Mouse (Mus musculus) liver, embryonic 15.5 days (tissue): ENCODE data around the gene Grwd1. TPM values are rescaled to one million over a fixed set of nuclear protein-coding genes. Genes with fewer than 3 reads are reported as not detected.

Experiments
- ATAC-seq: fragments of 200-750 bp; cut with Nextera tagmentation; 2 replicates; pipeline ENCODE4 v1.8.0; 2017; ENCODE audit warnings: moderate number of reproducible peaks, mild to moderate bottlenecking, moderate library complexity; ENCODE audit not compliant: insufficient read depth
- H3K27ac ChIP-seq: fragments of 300-500 bp; sonication (generic); replicated peaks from 2 replicates; pipeline ENCODE4 v1.5.1; 2015; ENCODE audit warnings: mild to moderate bottlenecking, inconsistent platforms
- H3K27me3 ChIP-seq: fragments of 300-500 bp; sonication (generic); 2 replicates; pipeline ENCODE4 v1.6.1; 2015; ENCODE audit warnings: mild to moderate bottlenecking, inconsistent platforms
- H3K36me3 ChIP-seq: fragments of 300-500 bp; sonication (generic); replicated peaks from 2 replicates; pipeline ENCODE4 v1.6.1; 2015; ENCODE audit warnings: moderate library complexity, mild to moderate bottlenecking, inconsistent platforms
- H3K4me1 ChIP-seq: fragments of 300-500 bp; sonication (generic); replicated peaks from 2 replicates; pipeline ENCODE4 v1.6.1; 2015; ENCODE audit warnings: inconsistent platforms
- H3K4me2 ChIP-seq: fragments of 300-500 bp; sonication (generic); 2 replicates; pipeline ENCODE4 v1.6.1; 2015; ENCODE audit warnings: moderate library complexity, mild to moderate bottlenecking, inconsistent platforms
- H3K4me3 ChIP-seq: fragments of 300-500 bp; sonication (generic); replicated peaks from 2 replicates; pipeline ENCODE4 v1.5.1; 2015; ENCODE audit warnings: mild to moderate bottlenecking, inconsistent platforms
- H3K9ac ChIP-seq: fragments of 300-500 bp; sonication (generic); 2 replicates; pipeline ENCODE4 v1.6.1; 2015; ENCODE audit warnings: moderate library complexity, mild to moderate bottlenecking, inconsistent platforms
- H3K9me3 ChIP-seq: fragments of 300-500 bp; sonication (generic); replicated peaks from 2 replicates; pipeline ENCODE4 v1.6.1; 2016; ENCODE audit warnings: inconsistent platforms
- WGBS: fragments of 180-500 bp; shearing (Covaris S2); methylation state at CpG from one replicate; pipeline ENCODE4 v1.1.7; 2015; ENCODE audit warnings: mixed read lengths; ENCODE audit not compliant: insufficient replicate concordance; 5-methylcytosine and 5-hydroxymethylcytosine counted together
- polyA plus RNA-seq: library from polyadenylated mRNA; unstranded; fragments of >200 nt; fragmentation: Nextera tagmentation; extraction: Ambion mirVana; gene quantifications from 2 replicates; pipeline ENCODE4 v1.2.1, GENCODE M21; 2015

The Grwd1 gene
- polyA plus RNA-seq, 1 experiment from 2014 or later: 24.7 TPM

- H3K27ac ChIP-seq: peak within 1 kb of the TSS; percentile 97
- peaks cover 41% of the 10 kb centered on the region for H3K36me3 ChIP-seq
- peak; percentile 99 for ATAC-seq
- under 1% methylated on average over 90 of the region's 92 CpGs for WGBS
- H3K9me3 ChIP-seq: no peaks in the 10 kb centered on the region
- H3K4me1 ChIP-seq: peaks cover 31% of the 10 kb centered on the region
- H3K9ac ChIP-seq: peak within 1 kb of the TSS; percentile 96
- peak within 1 kb of the TSS; percentile 96 for H3K4me3 ChIP-seq
- H3K4me2 ChIP-seq: peak within 1 kb of the TSS; percentile 92
- H3K27me3 ChIP-seq: peaks cover 10% of the 10 kb centered on the region; the same call in 1 of the 2 replicates
Observed at GRCm38 (mm10) chr7:45813787-45814779, 16.7 kb downstream of the Grwd1 start, which contains the start of gene Cyth2. Cyth2 (minus strand) TSS chr7:45814581.

- Histone ChIP-seq H3K27ac (no peak overlapping the region), H3K4me1 (peaks cover 31% of the 10 kb centered on the region), H3K9me3 (no peaks in the 10 kb centered on the region), H3K36me3 (peaks cover 52% of the 10 kb centered on the region), H3K27me3 (no peaks in the 10 kb centered on the region), H3K9ac (peak overlapping the region; percentile 96; the same call in 1 of the 2 replicates), H3K4me2 (peak overlapping the region; percentile 92), H3K4me3 (peak overlapping the region; percentile 96)
- no peak for ATAC-seq
- WGBS: 91% methylated on average over 8 of the region's 8 CpGs
Observed at GRCm38 (mm10) chr7:45812921-45813320, 17.8 kb downstream of the Grwd1 start.

GRCm38 (mm10) chr7:45809276-45810075, 21.3 kb downstream of the Grwd1 start:
- Histone ChIP-seq H3K4me2 (no peak overlapping the region), H3K4me1 (peaks cover 21% of the 10 kb centered on the region), H3K9me3 (no peaks in the 10 kb centered on the region), H3K4me3 (no peak overlapping the region), H3K27ac (no peak overlapping the region), H3K9ac (no peak overlapping the region), H3K27me3 (no peaks in the 10 kb centered on the region), H3K36me3 (peaks cover 65% of the 10 kb centered on the region)
- WGBS: 83% methylated on average over 14 of the region's 14 CpGs
- no peak for ATAC-seq

GRCm38 (mm10) chr7:45808471-45808870, 22.3 kb downstream of the Grwd1 start:
- Histone ChIP-seq H3K4me1 (peaks cover 18% of the 10 kb centered on the region), H3K4me2 (no peak overlapping the region), H3K4me3 (no peak overlapping the region), H3K9ac (no peak overlapping the region), H3K27ac (no peak overlapping the region), H3K9me3 (no peaks in the 10 kb centered on the region), H3K27me3 (no peaks in the 10 kb centered on the region), H3K36me3 (peaks cover 65% of the 10 kb centered on the region)
- 69% methylated on average over 10 of the region's 11 CpGs for WGBS
- ATAC-seq: no peak

- Histone ChIP-seq H3K9ac (no peak overlapping the region), H3K4me1 (peaks cover 4% of the 10 kb centered on the region), H3K36me3 (peaks cover 43% of the 10 kb centered on the region), H3K4me3 (no peak overlapping the region), H3K4me2 (no peak overlapping the region), H3K27ac (no peak overlapping the region), H3K27me3 (peaks cover under 1% of the 10 kb centered on the region; the same call in 1 of the 2 replicates), H3K9me3 (no peaks in the 10 kb centered on the region)
- no peak for ATAC-seq
- 57% methylated on average over 5 of the region's 5 CpGs for WGBS
Observed at GRCm38 (mm10) chr7:45805941-45806340, 24.8 kb downstream of the Grwd1 start.

GRCm38 (mm10) chr7:45802551-45802950, 28.2 kb downstream of the Grwd1 start:
- Histone ChIP-seq H3K9ac (no peak overlapping the region), H3K4me2 (no peak overlapping the region), H3K36me3 (peaks cover 9% of the 10 kb centered on the region), H3K4me1 (peaks cover 32% of the 10 kb centered on the region), H3K27me3 (peaks cover 34% of the 10 kb centered on the region), H3K4me3 (no peak overlapping the region), H3K27ac (no peak overlapping the region), H3K9me3 (no peaks in the 10 kb centered on the region)
- no peak for ATAC-seq
- WGBS: 74% methylated on average over 6 of the region's 6 CpGs

- H3K4me3 ChIP-seq: peak overlapping the region; percentile 36
- peak overlapping the region; percentile 69 for H3K4me2 ChIP-seq
- H3K9me3 ChIP-seq: no peaks in the 10 kb centered on the region
- under 1% methylated on average over 12 of the region's 12 CpGs for WGBS
- peaks cover 44% of the 10 kb centered on the region for H3K4me1 ChIP-seq
- H3K27me3 ChIP-seq: peaks cover 46% of the 10 kb centered on the region
- H3K27ac ChIP-seq: no peak overlapping the region
- no peaks in the 10 kb centered on the region for H3K36me3 ChIP-seq
- H3K9ac ChIP-seq: peak overlapping the region; percentile 22; the same call in 1 of the 2 replicates
- 0 out of 2 replicates have a peak, but pooled peaks have one; percentile 14 for ATAC-seq
Observed at GRCm38 (mm10) chr7:45801348-45801747, 29.4 kb downstream of the Grwd1 start.

GRCm38 (mm10) chr7:45800546-45801204, 30.1 kb downstream of the Grwd1 start:
- WGBS: 4% methylated on average over 25 of the region's 25 CpGs
- H3K27ac ChIP-seq: no peak overlapping the region
- peak overlapping the region; percentile 36 for H3K4me3 ChIP-seq
- H3K9ac ChIP-seq: peak overlapping the region; percentile 22; the same call in 1 of the 2 replicates
- H3K4me2 ChIP-seq: peak overlapping the region; percentile 69
- H3K9me3 ChIP-seq: no peaks in the 10 kb centered on the region
- peaks cover 53% of the 10 kb centered on the region for H3K27me3 ChIP-seq
- no peaks in the 10 kb centered on the region for H3K36me3 ChIP-seq
- ATAC-seq: peak; percentile 32
- H3K4me1 ChIP-seq: peaks cover 50% of the 10 kb centered on the region

- Histone ChIP-seq H3K36me3 (no peaks in the 10 kb centered on the region), H3K9ac (no peak overlapping the region), H3K9me3 (no peaks in the 10 kb centered on the region), H3K27me3 (peaks cover 59% of the 10 kb centered on the region), H3K4me3 (peak overlapping the region; percentile 36; the same call in 1 of the 2 replicates), H3K27ac (no peak overlapping the region), H3K4me2 (peak overlapping the region; percentile 69), H3K4me1 (peaks cover 51% of the 10 kb centered on the region)
- ATAC-seq: no peak
- WGBS: 29% methylated on average over 7 of the region's 7 CpGs
Observed at GRCm38 (mm10) chr7:45800001-45800400, 30.7 kb downstream of the Grwd1 start.

- Histone ChIP-seq H3K27me3 (peaks cover 69% of the 10 kb centered on the region), H3K9ac (no peak overlapping the region), H3K4me2 (peak overlapping the region; percentile 80), H3K4me1 (peaks cover 51% of the 10 kb centered on the region), H3K4me3 (peak overlapping the region; percentile 54; the same call in 1 of the 2 replicates), H3K27ac (no peak overlapping the region), H3K36me3 (no peaks in the 10 kb centered on the region), H3K9me3 (no peaks in the 10 kb centered on the region)
- 36% methylated on average over 7 of the region's 7 CpGs for WGBS
- no peak for ATAC-seq
Observed at GRCm38 (mm10) chr7:45798931-45799330, 31.8 kb downstream of the Grwd1 start.
